Mouse (Mus musculus): ENCODE results near the gene Eif2b4.
"Not testable (repeated sequence)": the region's sequence is repeated elsewhere in the genome, so short reads cannot be mapped to it uniquely, and the experiment has no call there.

The Eif2b4 gene

GRCm38 (mm10) chr5:31192939-31193630, at the start of gene Eif2b4, which contains the start of gene Snx17:
Gene Eif2b4 (minus strand): TSS chr5:31193430.
Gene Snx17 (plus strand): TSS chr5:31193227.
- DNase-seq: peak; percentile 99 to 100

- no peak for DNase-seq
Measured at GRCm38 (mm10) chr5:31242191-31242590, 49.0 kb upstream of the Eif2b4 start.

GRCm38 (mm10) chr5:31241522-31242034, 48.3 kb upstream of the Eif2b4 start:
- no peak for DNase-seq

GRCm38 (mm10) chr5:31240637-31241521, 47.6 kb upstream of the Eif2b4 start, which contains the start of the genes Nrbp1 and Gm9970:
Gene Nrbp1 (plus strand): TSS chr5:31240864.
Gene Gm9970 (minus strand): TSS chr5:31241232.
- peak; percentile 98 to 99 for DNase-seq

GRCm38 (mm10) chr5:31226641-31227040, 33.4 kb upstream of the Eif2b4 start:
- no peak for DNase-seq

GRCm38 (mm10) chr5:31222696-31223095, 29.5 kb upstream of the Eif2b4 start:
- peak in 1 of 2 experiments; percentile 38 for DNase-seq

GRCm38 (mm10) chr5:31221304-31221945, 28.2 kb upstream of the Eif2b4 start:
- DNase-seq: peak; percentile 50 to 63

- peak; percentile 98 for DNase-seq
Measured at GRCm38 (mm10) chr5:31220448-31221303, 27.4 kb upstream of the Eif2b4 start, which contains the start of gene Ppm1g. Gene Ppm1g (minus strand): TSS chr5:31220687.

GRCm38 (mm10) chr5:31219911-31220447, 26.7 kb upstream of the Eif2b4 start:
- DNase-seq: peak; percentile 43 to 68

- no peak for DNase-seq
Measured at GRCm38 (mm10) chr5:31219474-31219873, 26.2 kb upstream of the Eif2b4 start.

- DNase-seq: peak in 1 of 2 experiments; percentile 49
Measured at GRCm38 (mm10) chr5:31219070-31219469, 25.8 kb upstream of the Eif2b4 start.

- no peak for DNase-seq
Measured at GRCm38 (mm10) chr5:31218294-31218693, 25.1 kb upstream of the Eif2b4 start.

GRCm38 (mm10) chr5:31216554-31216953, 23.3 kb upstream of the Eif2b4 start:
- not testable (repeated sequence) for DNase-seq

GRCm38 (mm10) chr5:31204421-31204820, 11.2 kb upstream of the Eif2b4 start:
- DNase-seq: no peak

GRCm38 (mm10) chr5:31203866-31204265, 10.6 kb upstream of the Eif2b4 start:
- no peak for DNase-seq

GRCm38 (mm10) chr5:31202933-31203332, 9.7 kb upstream of the Eif2b4 start:
- DNase-seq: no peak

- peak; percentile 97 to 99 for DNase-seq
Measured at GRCm38 (mm10) chr5:31201742-31202590, 8.7 kb upstream of the Eif2b4 start, which contains the start of gene Zfp513. Gene Zfp513 (minus strand): TSS chr5:31202303.

GRCm38 (mm10) chr5:31201042-31201741, 8.0 kb upstream of the Eif2b4 start:
- no peak for DNase-seq

- peak in 1 of 2 experiments; percentile 60 for DNase-seq
Measured at GRCm38 (mm10) chr5:31200327-31200768, 7.1 kb upstream of the Eif2b4 start.

- peak; percentile 27 to 60 for DNase-seq
Measured at GRCm38 (mm10) chr5:31199893-31200292, 6.7 kb upstream of the Eif2b4 start.
